Comparison of ENCODE assay signal across 11 mouse cellular contexts in genomic region chr11:4093459-4094377, GRCm38 (mm10). TPM values are rescaled to one million over a fixed set of nuclear protein-coding genes. Genes with fewer than 3 reads are reported as not detected.
DNase-seq lines count a peak whose midpoint lies in the region; ATAC-seq and TF ChIP-seq lines count a peak whose summit lies in the region.
"Had no signal": no experiment of that assay in that cellular context is flagged by ENCODE, and none has a peak within 500 bp of the region (broad histone marks: within the 10 kb centered on the region; RNA-seq: fewer than 3 reads in every experiment).

No protein-coding gene starts in this region.

- no peak for TF ChIP-seq POLR2A in small intestine, adult 2 months (IDR thresholded peaks at IDR 0.05; ENCODE audit: low read depth, low read length)

- DNase-seq in forebrain, postnatal 0 days = no peak
- no peak for DNase-seq in forebrain, embryonic 14.5 days (ENCODE audit: low spot score)
- DNase-seq in intestine, embryonic 14.5 days (ENCODE audit: low spot score) = no peak
- no peak for DNase-seq in layer of hippocampus, adult 11-12 months (ENCODE audit: low spot score)
- no peak for DNase-seq in ovary, postnatal 36 days (ENCODE audit: low spot score)

- TF ChIP-seq CTCF in forebrain, postnatal 0 days (IDR thresholded peaks at IDR 0.05; ENCODE audit: low read depth) = no peak
- no peak for TF ChIP-seq CTCF in small intestine, adult 2 months (IDR thresholded peaks at IDR 0.05; ENCODE audit: extremely low read depth, insufficient read length, insufficient replicate concordance, low read depth, low read length)

- no peak overlapping the region for H3K27ac ChIP-seq in forebrain, postnatal 0 days (ENCODE audit: low read depth, low read length)
- H3K27ac ChIP-seq in forebrain, embryonic 14.5 days (ENCODE audit: low read depth, low read length) = no peak overlapping the region
- peak overlapping the region; percentile 51 for H3K27ac ChIP-seq in intestine, embryonic 14.5 days (ENCODE audit: low read depth)
- H3K27ac ChIP-seq in small intestine, adult 2 months (ENCODE audit: insufficient read depth, low read depth, low read length) = peak overlapping the region; percentile 97

- H3K9ac ChIP-seq in forebrain, postnatal 0 days = no peak overlapping the region
- H3K9ac ChIP-seq in forebrain, embryonic 14.5 days (ENCODE audit: low read length) = no peak overlapping the region
- H3K9ac ChIP-seq in intestine, embryonic 14.5 days (ENCODE audit: low read length) = no peak overlapping the region

- peaks cover 4% of the 10 kb centered on the region; the same call in 1 of the 2 replicates for H3K36me3 ChIP-seq in forebrain, postnatal 0 days (ENCODE audit: insufficient read depth)
- H3K36me3 ChIP-seq in forebrain, embryonic 14.5 days (ENCODE audit: control insufficient read depth, insufficient read depth, low read length) = 0 out of 2 replicates have a peak, but pooled peaks cover 3% of the 10 kb centered on the region
- H3K36me3 ChIP-seq in megakaryocyte, embryonic 14.5 days (replicated peaks; ENCODE audit: low read length) = peaks cover 44% of the 10 kb centered on the region
- peaks cover 12% of the 10 kb centered on the region for H3K36me3 ChIP-seq in intestine, embryonic 14.5 days (ENCODE audit: control insufficient read depth, insufficient read depth, low read length)
- H3K36me3 ChIP-seq in small intestine, adult 2 months (ENCODE audit: control insufficient read depth, insufficient read depth, low read length) = peaks cover 16% of the 10 kb centered on the region

- no peak overlapping the region for H3K4me3 ChIP-seq in forebrain, postnatal 0 days (ENCODE audit: low read depth, low read length)
- no peak overlapping the region for H3K4me3 ChIP-seq in forebrain, embryonic 14.5 days (ENCODE audit: low read depth, low read length)
- peak overlapping the region; percentile 94 for H3K4me3 ChIP-seq in megakaryocyte, embryonic 14.5 days (replicated peaks)
- H3K4me3 ChIP-seq in intestine, embryonic 14.5 days (ENCODE audit: low read depth, low read length) = peak overlapping the region; percentile 59; the same call in 1 of the 2 replicates
- H3K4me3 ChIP-seq in small intestine, adult 2 months (ENCODE audit: low read depth, low read length) = peak overlapping the region; percentile 92

- peaks cover 14% of the 10 kb centered on the region for H3K4me1 ChIP-seq in forebrain, postnatal 0 days (ENCODE audit: insufficient read depth)
- H3K4me1 ChIP-seq in forebrain, embryonic 14.5 days (ENCODE audit: control insufficient read depth, insufficient read depth, low read length) = peaks cover 17% of the 10 kb centered on the region
- peaks cover 49% of the 10 kb centered on the region for H3K4me1 ChIP-seq in megakaryocyte, embryonic 14.5 days
- H3K4me1 ChIP-seq in intestine, embryonic 14.5 days (replicated peaks; ENCODE audit: control insufficient read depth, insufficient read depth, low read length) = peaks cover 15% of the 10 kb centered on the region
- H3K4me1 ChIP-seq in small intestine, adult 2 months (ENCODE audit: control insufficient read depth, insufficient read depth, insufficient read length, low read length) = peaks cover 20% of the 10 kb centered on the region

- peak overlapping the region; percentile 66; the same call in 1 of the 2 replicates for H3K4me2 ChIP-seq in forebrain, postnatal 0 days (ENCODE audit: low read depth)
- H3K4me2 ChIP-seq in forebrain, embryonic 14.5 days (ENCODE audit: low read length) = no peak overlapping the region
- H3K4me2 ChIP-seq in intestine, embryonic 14.5 days (ENCODE audit: low read length) = peak overlapping the region; percentile 70

- ATAC-seq in forebrain, postnatal 0 days = no peak
- no peak for ATAC-seq in forebrain, embryonic 14.5 days
- ATAC-seq in megakaryocyte, adult 5-6 weeks (ENCODE audit: poor library complexity, severe bottlenecking) = no peak
- no peak for ATAC-seq in intestine, embryonic 14.5 days (replicated peaks; ENCODE audit: low FRiP score, low TSS enrichment, low read depth)

- 85% methylated on average over 18 of the region's 18 CpGs for WGBS in forebrain, postnatal 0 days
- 87% methylated on average over 18 of the region's 18 CpGs for WGBS in forebrain, embryonic 14.5 days
- WGBS in intestine, embryonic 14.5 days = 79% methylated on average over 18 of the region's 18 CpGs
- 32% methylated on average over 18 of the region's 18 CpGs for WGBS in small intestine, adult 2 months

- no peaks in the 10 kb centered on the region for H3K9me3 ChIP-seq in forebrain, postnatal 0 days (ENCODE audit: low read length)
- no peaks in the 10 kb centered on the region for H3K9me3 ChIP-seq in forebrain, embryonic 14.5 days (replicated peaks; ENCODE audit: control insufficient read depth, low read length)
- H3K9me3 ChIP-seq in megakaryocyte, embryonic 14.5 days = peaks cover 32% of the 10 kb centered on the region
- no peaks in the 10 kb centered on the region for H3K9me3 ChIP-seq in intestine, embryonic 14.5 days (ENCODE audit: control insufficient read depth, low read length)

- H3K27me3 ChIP-seq in forebrain, postnatal 0 days (ENCODE audit: insufficient read depth, low read length) = no peaks in the 10 kb centered on the region
- no peaks in the 10 kb centered on the region for H3K27me3 ChIP-seq in forebrain, embryonic 14.5 days (replicated peaks; ENCODE audit: control insufficient read depth, insufficient read depth, low read length)
- H3K27me3 ChIP-seq in megakaryocyte, embryonic 14.5 days (replicated peaks) = no peaks in the 10 kb centered on the region
- no peaks in the 10 kb centered on the region for H3K27me3 ChIP-seq in intestine, embryonic 14.5 days (replicated peaks; ENCODE audit: control insufficient read depth, insufficient read depth, low read length)
- H3K27me3 ChIP-seq in small intestine, adult 2 months (ENCODE audit: control insufficient read depth, insufficient read depth, low read length) = no peaks in the 10 kb centered on the region

RNA-seq across cellular contexts. Expression of gene Mtfp1, which starts 1.5 kb away (rescaled TPM):
- total RNA-seq in forebrain, postnatal 0 days (2014; rRNA removed) = 10.1 and 11.8 TPM in 2 replicates
- 12.4 and 14.2 TPM in 2 replicates for polyA plus RNA-seq in forebrain, postnatal 0 days (2015; fragmentation: Nextera tagmentation; extraction: Ambion mirVana)
- 6.7 and 7.8 TPM in 2 replicates for polyA plus RNA-seq in forebrain, embryonic 14.5 days (2014; fragmentation: Nextera tagmentation; extraction: Ambion mirVana)
- 5.1 and 10.8 TPM in 2 replicates for polyA plus RNA-seq in megakaryocyte, embryonic 14.5 days (2012; ENCODE audit: insufficient read depth, low replicate concordance)
- total RNA-seq in megakaryocyte, adult 5-6 weeks (2015) = 1.1 and 2.6 TPM in 2 replicates
- total RNA-seq in megakaryocyte, adult 5-6 weeks (2017) = 1.3 and 1.8 TPM in 2 replicates
- 22.5 and 25.2 TPM in 2 replicates for polyA plus RNA-seq in intestine, embryonic 14.5 days (2014; fragmentation: Nextera tagmentation; extraction: Ambion mirVana)
- polyA plus RNA-seq in small intestine, adult 2 months (2012; rRNA removed) = 22.4 and 26.6 TPM in 2 replicates

RNA-seq across cellular contexts. Expression of gene Sec14l3, which starts 29.1 kb away (rescaled TPM):
- 3.6 and 4.7 TPM in 2 replicates for total RNA-seq in forebrain, postnatal 0 days (2014; rRNA removed)
- 2.1 and 3.8 TPM in 2 replicates for polyA plus RNA-seq in forebrain, postnatal 0 days (2015; fragmentation: Nextera tagmentation; extraction: Ambion mirVana)
- polyA plus RNA-seq in forebrain, embryonic 14.5 days (2014; fragmentation: Nextera tagmentation; extraction: Ambion mirVana) = 0.52 and 1.1 TPM in 2 replicates
- polyA plus RNA-seq in megakaryocyte, embryonic 14.5 days (2012; ENCODE audit: insufficient read depth, low replicate concordance) = not detected in 2 replicates
- not detected in 2 replicates for total RNA-seq in megakaryocyte, adult 5-6 weeks (2015)
- not detected in 2 replicates for total RNA-seq in megakaryocyte, adult 5-6 weeks (2017)
- polyA plus RNA-seq in intestine, embryonic 14.5 days (2014; fragmentation: Nextera tagmentation; extraction: Ambion mirVana) = not detected in 2 replicates
- polyA plus RNA-seq in small intestine, adult 2 months (2012; rRNA removed) = not detected in 2 replicates
- total RNA-seq: common myeloid progenitor, adult 5-6 weeks had no signal
- polyA plus RNA-seq: limb, embryonic 11.5 days; spleen, adult 2 months had no signal

RNA-seq across cellular contexts. Expression of gene Sec14l2, which starts 29.5 kb away (rescaled TPM):
- total RNA-seq in forebrain, postnatal 0 days (2014; rRNA removed) = 4.4 and 5.8 TPM in 2 replicates
- 2.9 and 3.4 TPM in 2 replicates for polyA plus RNA-seq in forebrain, postnatal 0 days (2015; fragmentation: Nextera tagmentation; extraction: Ambion mirVana)
- polyA plus RNA-seq in forebrain, embryonic 14.5 days (2014; fragmentation: Nextera tagmentation; extraction: Ambion mirVana) = 1.1 and 1.4 TPM in 2 replicates
- polyA plus RNA-seq in megakaryocyte, embryonic 14.5 days (2012; ENCODE audit: insufficient read depth, low replicate concordance) = 12.4 and 22.6 TPM in 2 replicates
- total RNA-seq in megakaryocyte, adult 5-6 weeks (2015) = 0.27 and 0.82 TPM in 2 replicates
- total RNA-seq in megakaryocyte, adult 5-6 weeks (2017) = 0.81 and 3.9 TPM in 2 replicates
- polyA plus RNA-seq in intestine, embryonic 14.5 days (2014; fragmentation: Nextera tagmentation; extraction: Ambion mirVana) = 0.84 and 1.1 TPM in 2 replicates
- 23.7 and 84.2 TPM in 2 replicates for polyA plus RNA-seq in small intestine, adult 2 months (2012; rRNA removed)

RNA-seq across cellular contexts. Expression of gene Rnf215, which starts 41.3 kb away (rescaled TPM):
- total RNA-seq in forebrain, postnatal 0 days (2014; rRNA removed) = 73.9 and 90.1 TPM in 2 replicates
- polyA plus RNA-seq in forebrain, postnatal 0 days (2015; fragmentation: Nextera tagmentation; extraction: Ambion mirVana) = 37.4 and 45.4 TPM in 2 replicates
- 44.3 and 45.5 TPM in 2 replicates for polyA plus RNA-seq in forebrain, embryonic 14.5 days (2014; fragmentation: Nextera tagmentation; extraction: Ambion mirVana)
- 9.1 and 9.7 TPM in 2 replicates for polyA plus RNA-seq in megakaryocyte, embryonic 14.5 days (2012; ENCODE audit: insufficient read depth, low replicate concordance)
- total RNA-seq in megakaryocyte, adult 5-6 weeks (2015) = 6.3 and 7.7 TPM in 2 replicates
- total RNA-seq in megakaryocyte, adult 5-6 weeks (2017) = 12.8 and 14.8 TPM in 2 replicates
- 24.9 and 27.7 TPM in 2 replicates for polyA plus RNA-seq in intestine, embryonic 14.5 days (2014; fragmentation: Nextera tagmentation; extraction: Ambion mirVana)
- polyA plus RNA-seq in small intestine, adult 2 months (2012; rRNA removed) = 13.9 and 20.6 TPM in 2 replicates

Comparison
In these comparisons a context has a peak if more than half of its experiments do, and no peak if none do; other contexts are left out.
1. H3K27ac ChIP-seq: peak in intestine, embryonic 14.5 days (single experiment) and small intestine, adult 2 months (single experiment); none in forebrain, postnatal 0 days (single experiment) and forebrain, embryonic 14.5 days (single experiment).
2. H3K4me3 ChIP-seq: peak in megakaryocyte, embryonic 14.5 days (single experiment), intestine, embryonic 14.5 days (single experiment) and small intestine, adult 2 months (single experiment); none in forebrain, postnatal 0 days (single experiment) and forebrain, embryonic 14.5 days (single experiment).